Mouse (Mus musculus): Measurements from ENCODE around the gene Fam241a.

Gene Fam241a

DNA sequence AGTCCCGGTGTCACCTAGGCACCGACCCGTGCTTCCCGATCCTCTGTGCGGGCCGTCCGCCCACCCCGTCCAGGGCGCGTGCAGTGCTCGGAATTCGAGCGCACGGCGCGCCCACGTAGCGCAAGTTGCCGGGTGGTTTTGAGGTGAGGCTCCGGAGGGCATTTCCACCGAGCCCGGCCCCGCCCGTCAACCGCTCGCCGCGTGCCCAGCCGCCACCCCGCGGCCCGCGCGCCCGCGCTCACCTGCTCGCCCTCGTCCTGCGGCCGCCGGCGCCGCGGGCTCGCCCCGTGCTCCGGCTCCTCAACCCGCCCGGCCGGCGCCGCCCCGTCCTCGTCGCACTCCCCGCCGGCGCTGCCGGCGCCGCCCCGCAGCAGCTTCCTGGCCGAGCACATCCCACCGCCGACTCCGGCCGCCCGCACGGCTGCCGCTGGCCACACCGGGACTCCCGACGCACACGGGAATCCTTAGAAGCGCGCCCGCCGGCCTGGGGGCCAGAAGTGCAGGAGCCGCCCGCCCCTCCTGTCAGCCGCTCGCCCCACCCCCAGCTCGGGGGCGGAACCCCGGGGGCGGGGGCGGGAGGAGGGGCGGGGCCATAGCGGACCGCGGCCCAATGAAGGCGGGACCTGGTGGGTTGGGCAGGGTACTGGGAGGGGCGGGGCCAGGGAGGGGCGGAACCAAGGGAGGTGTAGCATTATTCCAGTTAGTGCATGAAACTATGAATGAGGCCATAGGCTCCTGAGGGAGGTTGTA, at the start of gene Fam241a:
TSS of gene Fam241a (minus strand) at position 533 of the 750 bp plus-strand sequence.
- DNase-seq (ENCODE audit: low spot score in 2 of 2) = peak; percentile 83 to 89

DNA sequence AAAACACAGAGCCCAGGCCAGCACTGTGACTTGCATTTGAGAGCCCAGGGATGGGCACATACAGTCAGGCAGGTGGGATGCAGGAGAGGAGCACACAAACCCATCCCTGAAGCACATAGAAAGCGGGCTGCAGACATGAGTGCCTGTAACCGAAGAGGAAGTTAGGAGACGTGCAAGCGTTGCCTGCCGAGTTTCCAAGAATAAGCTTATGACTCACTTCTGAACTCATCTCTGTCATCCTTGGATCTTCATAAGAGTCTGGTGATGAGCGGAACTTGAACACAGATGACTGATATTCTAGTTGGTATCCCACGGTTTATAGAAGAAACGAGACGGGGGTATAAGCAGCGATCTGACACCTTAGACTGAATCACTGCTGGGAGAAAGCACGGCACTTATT, 36.3 kb upstream of the Fam241a start:
- DNase-seq (ENCODE audit: low spot score in 2 of 2) = no peak

DNA sequence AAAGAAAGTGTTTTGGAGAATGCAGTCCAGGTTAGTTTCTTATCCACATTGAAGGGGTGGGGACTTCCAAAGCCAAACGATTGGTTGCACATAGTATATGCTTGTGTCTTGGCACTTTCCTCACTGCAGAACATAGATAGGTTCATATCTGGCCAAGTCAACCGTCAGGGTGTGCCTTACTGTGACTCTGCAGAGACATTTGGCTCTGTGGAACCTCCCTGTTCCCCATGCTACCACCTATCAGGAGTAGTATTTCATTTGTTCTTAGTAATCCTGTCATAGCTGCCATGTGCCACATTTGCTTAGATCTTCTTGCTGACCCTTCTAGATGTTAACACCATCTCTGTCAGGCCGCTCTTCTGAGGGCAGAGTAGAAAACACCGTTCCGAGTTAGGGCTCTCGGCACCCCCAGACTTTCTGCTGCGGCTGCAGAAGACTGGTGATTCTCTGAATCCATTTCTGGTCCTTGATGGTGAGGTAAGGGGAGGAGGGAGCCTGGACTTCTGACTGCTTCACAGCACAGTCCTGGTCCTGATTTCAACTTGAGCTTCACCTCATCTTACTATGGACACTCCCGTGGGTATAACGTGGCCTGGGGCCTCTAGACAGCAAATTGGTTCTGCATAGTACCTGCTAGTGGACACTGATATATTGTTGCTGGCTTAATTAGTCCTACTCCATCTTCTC, 34.3 kb upstream of the Fam241a start:
- DNase-seq (ENCODE audit: low spot score in 2 of 2) = no peak

DNA sequence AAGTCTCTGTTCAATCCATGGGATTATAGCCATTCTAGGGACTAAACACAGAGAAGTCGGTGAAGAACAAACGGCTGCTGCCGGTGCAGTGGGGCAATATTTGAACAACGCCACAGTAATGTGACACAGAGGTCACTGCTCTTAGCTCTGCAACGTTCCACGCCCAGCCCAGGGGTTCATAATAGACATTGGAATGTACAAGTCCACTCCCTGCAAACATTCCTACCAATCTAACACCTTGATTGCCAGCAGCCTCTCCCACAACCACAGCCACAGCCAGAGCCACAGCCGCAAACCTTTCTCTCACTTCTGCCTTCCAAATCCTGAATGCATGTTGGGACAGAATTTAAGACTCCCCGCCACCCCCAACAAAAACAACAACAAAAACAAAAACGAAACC, 33.8 kb upstream of the Fam241a start:
- peak; percentile 30 to 73 for DNase-seq (ENCODE audit: low spot score in 2 of 2)

DNA sequence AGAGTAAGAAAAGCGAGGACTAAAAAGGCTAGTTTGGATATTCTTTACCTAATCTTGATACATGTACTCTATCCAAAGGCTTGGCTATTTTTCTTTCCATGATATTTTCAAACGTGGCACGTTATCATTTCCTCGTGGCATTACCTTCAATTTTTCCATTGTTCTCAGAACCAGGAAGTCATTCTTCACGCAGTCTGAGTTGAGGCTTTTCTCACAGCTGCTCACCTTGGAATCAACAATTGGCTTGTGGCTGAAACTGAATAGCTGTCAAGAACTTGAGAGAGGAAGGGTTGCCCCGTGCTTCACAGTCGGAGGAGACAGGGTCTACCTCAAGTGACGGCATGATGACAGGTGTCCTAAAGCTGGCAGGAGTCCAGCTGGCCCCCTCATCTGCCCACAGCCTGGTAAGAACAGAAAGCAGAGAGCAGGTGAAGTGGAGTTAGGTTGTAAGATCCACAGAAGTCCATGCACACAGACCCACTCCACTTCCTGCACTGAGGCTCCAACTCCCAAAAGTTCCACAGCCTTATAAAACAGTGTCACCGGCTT, 30.6 kb upstream of the Fam241a start:
- no peak for DNase-seq (ENCODE audit: low spot score in 2 of 2)

DNA sequence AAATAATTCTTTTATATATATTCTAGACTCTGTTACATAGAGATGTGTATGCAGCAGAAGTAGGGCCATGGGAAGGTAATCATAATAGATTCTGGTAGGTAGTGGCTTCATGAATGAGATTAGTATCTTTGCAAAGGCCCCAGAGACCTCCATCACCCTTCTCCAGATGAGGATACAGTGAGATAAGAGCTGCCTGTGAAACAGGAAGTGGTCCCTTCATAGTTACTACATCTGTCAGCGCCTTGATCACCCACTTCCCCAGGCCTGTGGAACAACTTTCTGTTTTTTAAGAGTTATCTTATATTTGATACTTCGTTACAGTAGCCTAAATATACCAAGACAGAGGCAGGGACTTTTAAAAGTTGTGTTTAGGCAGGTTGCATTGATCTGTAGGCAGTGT, 28.3 kb upstream of the Fam241a start:
- no peak for DNase-seq (ENCODE audit: low spot score in 2 of 2)

DNA sequence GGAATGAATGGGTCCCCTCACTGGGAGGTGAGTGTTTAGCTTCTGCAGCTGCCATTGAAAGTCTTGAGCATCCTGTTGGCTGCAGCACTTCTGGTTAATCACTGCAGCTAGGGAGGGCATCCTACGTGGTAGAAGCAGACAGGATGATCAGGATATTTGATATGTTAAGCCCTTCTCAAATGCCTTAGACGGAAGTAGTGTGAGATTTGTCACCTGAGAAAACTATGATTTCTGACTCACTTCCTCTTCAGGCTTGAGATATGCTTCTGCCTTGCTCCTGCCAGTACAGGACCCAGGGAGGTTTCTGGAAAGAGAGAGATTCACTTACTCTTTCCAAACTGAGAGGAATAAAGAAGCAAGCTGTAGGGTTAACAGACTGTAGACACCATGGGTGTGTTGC, 27.1 kb upstream of the Fam241a start:
- DNase-seq (ENCODE audit: low spot score in 2 of 2) = no peak

DNA sequence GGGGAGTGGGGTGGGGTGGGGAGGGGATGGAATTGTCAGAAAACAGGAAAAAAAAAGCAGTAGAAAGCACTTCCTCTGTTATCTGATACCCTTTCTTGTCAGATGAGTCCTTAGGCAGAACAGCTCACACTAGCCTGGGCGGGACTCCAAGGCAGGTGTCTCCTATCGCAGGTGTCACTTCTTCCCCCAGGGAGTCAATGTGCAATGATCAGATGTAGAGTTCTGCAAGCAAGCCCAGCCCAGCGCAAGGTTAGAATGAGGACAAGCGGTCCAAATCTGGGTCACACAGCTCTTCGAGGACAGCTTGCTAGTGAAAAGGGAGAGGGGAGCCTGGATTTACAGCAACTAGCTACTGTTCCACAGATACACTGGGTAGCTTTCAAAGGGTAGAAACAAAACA, 26.0 kb upstream of the Fam241a start:
- DNase-seq (ENCODE audit: low spot score in 2 of 2) = no peak

DNA sequence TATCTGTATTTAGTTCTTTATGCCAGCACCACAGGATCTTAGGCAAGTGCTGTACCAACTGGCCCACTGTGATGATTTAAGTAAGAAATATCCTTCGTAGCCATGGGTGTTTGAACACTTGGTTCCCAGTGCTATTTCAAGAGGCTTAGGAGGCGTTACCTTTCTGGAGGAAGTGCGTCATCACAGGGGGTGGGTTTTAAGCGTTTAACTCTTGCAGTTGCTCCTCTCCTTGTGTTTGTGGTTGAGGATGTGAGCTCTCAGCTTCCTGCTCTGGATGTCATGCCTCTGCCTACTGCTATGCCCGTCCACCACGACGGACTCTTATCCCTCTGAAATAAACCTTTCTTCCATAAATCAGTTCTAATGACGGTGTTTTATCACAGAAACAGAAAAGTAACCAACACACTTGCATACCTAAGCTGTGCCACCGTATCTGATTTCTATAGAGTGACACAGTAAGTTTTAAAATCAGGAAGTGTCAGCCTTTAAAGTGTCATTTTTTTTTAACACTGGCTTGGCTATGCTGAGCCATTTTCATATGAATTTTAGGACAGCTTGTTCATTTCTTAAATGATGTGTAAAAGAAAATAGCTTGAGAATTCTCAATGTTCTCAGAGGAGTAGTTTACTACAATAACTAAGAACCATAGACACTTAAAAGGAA, 22.0 kb upstream of the Fam241a start:
- no peak for DNase-seq (ENCODE audit: low spot score in 2 of 2)

DNA sequence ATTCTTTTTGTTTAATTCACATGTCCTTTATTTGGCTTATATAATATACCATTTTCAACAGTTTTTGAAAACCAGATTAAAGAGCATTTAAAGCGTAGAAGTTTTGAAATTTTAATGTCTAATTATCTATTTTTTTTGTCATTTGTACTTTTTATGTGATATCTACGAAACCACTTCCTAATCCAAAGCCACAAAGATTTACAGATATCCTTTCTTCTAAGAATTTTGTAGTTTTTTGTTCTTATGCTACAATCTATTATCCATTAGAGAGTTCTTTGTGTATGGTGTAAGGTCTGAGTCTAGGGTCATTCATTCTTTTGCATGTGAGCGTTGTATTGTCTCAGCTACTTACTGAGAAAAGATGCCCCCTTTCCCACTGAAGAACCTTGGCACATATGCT, 21.4 kb upstream of the Fam241a start:
- no peak for DNase-seq (ENCODE audit: low spot score in 2 of 2)

DNA sequence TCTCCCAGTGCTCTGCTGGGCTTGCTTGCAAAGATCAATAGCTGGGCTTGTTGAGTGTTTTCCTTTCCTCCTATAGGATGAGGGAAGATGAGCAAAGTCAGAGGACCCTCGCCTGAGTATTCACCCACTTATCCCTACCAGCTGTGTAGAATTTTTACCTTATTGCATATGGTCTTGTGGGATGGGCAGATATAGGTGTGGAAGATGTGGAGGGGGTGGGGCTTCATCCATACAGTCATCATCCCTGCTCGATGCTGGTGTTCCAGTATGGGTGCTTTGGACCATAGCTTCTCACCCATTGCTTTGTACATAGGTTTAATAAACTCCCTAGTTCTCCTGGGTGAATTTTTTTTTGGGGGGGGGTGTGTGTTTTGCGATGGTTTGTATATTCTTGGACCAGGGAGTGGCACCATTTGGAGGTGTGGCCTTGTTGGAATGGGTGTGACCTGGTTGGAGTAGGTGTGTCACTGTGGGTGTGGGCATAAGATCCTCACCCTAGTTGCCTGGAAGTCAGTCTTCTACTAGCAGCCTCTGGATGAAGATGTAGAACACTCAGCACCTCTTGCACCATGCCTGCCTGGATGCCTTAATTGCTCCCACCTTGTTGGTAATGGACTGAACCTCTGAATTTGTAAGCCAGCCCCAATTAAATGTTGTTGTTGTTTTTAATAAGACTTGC, 19.7 kb upstream of the Fam241a start:
- DNase-seq (ENCODE audit: low spot score in 2 of 2) = no peak

DNA sequence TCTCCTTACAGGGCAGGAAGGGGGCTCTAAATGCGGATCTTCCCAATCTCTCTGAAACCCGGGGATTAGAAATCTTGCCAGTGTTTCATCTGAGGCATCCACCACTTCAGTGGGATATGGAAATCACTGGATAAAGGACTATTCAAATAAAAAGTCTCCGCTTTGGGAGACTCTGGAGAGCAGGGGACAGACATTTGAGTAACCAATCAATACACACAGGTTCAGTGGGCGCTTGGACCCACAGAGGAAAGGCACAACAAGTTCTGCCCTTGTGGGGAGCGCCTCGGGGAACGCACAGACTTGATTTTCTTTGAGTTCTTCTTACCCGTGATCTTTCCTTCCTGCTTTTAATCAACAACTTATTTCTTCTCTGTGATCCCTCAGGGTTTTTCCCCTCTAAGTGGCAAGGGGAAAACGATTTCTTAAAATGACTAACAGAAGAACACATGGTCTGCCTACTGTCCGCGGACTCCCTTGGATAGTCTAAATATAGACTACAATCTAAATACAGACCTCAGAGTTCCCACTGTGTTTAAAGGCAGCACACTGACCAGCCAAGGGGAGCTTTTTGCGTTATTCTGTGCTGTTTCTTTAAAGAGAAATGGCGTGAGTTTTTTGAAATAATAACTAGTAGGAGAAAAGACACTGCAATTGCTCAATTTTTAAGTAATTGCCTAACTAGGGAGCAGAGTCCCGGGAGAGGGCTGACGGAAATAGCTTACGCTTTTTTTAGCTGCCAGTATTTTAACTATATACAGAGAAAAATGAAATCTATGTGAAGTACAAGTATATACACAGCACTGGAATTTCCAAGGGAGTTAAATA, 18.0 kb upstream of the Fam241a start:
- DNase-seq (ENCODE audit: low spot score in 2 of 2) = no peak

DNA sequence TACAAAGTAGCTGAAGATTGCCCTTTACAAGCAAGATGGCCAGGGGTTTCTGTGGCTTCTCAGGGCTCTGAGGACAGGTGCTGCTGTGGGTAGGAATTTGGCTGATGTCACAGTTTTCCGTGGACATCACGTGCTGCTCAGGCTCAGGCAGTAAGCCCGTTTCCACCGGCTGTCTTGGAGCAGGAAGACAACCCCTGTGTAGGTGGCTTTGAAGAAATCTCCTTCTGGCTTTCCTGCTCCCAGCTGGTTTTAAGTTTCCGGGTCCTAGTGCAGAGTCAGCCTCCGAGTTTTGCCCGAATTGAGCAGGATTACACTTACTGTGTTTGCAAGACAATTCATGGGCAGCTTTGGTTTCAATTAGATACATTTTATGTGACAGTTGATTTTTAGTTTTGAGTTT, 13.8 kb upstream of the Fam241a start:
- DNase-seq (ENCODE audit: low spot score in 2 of 2) = no peak

DNA sequence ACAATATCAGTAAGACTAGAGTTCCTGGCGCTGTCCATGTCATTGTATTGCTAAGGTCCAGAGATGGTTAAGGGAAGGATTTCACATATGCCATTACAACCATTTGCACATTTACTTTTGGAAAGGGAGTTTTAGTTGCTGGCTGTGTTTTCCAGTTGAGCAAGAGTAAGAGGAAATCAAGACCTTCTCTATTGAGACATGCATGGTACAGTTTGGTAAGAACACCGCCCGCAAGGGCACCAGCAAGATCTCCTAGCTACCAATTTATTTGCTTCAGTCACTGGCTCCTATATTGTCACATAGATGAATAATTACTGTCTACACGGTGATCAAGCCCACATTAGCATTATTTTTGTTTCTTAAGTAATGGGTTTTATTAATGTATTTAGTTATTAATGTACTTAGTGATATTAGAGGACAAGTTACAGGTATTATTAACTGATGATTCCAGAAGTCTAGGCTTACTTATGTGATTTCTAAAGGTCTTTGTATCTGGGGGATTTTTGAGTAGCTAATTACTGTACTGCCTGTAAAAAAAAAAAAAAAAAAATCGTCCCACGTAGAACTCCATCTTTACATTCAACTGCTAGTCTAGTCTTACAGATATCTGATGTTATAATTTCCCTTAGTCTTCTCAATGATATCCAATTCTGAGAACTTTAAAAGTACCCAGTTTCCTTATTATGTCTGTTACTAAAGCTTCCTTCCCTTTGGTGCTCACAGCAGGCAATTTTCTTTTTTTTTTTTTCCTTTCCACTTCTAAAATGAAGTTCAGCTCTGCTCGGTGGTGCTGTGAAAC, 944 bp downstream of the Fam241a start:
- no peak for DNase-seq (ENCODE audit: low spot score in 2 of 2)

DNA sequence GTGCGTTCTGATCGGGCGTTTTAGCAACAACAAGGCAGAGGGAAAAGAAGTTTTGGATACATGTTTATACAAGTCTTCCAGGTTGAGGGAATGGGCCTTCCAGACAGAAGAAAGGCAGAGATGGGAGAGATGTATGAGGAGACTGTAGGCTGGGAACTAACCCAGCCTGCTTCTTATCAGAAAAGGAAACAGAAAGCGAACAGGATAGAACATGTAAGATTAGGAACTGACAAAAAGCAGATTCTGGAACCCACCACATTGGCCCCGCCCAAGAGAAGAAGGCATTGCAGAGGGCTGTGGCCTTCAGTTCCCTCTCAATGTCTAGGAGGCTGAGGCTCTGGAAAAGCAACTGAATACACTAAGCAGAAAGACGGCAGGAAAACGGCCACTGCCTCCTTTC, 2.2 kb downstream of the Fam241a start:
- peak in 1 of 2 experiments; percentile 33 for DNase-seq (ENCODE audit: low spot score in 2 of 2)

DNA sequence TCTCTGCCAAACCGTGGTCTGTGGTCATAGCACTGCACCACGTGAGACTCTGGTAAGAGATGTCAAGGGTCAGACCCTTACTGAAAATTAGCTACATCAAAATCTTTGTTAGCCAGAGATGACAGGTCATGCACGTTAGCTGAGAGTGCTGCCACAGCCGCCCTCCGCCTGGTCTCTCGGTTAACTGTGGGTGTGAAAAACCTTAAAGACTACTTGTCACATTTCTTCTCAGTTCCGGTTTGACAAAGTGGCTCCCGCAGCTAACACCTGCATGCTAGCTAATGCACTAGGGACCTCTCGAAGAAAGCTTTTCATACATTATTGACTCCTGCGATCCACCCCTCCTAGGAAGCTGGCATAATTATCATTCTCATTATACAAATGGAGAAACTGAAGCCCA, 4.2 kb downstream of the Fam241a start:
- no peak for DNase-seq (ENCODE audit: low spot score in 2 of 2)

DNA sequence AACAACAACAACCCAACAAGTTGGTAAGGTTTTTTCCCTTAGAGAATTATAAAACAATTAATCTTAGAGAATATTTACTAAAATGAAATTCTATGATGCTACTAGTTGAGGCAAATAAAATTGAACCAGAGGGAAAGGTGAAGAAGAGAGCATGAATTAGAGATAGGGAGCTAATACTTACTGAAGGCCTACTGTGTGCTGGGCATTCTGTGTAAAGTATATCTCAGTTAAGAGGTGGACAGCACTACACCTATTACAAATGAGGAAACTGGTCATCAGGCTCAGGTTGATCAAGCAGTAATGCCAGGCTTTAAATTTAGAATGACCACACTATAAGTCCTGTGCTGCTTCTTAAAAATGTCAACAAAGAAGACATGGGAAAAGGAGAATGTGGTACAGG, 6.1 kb downstream of the Fam241a start:
- no peak for DNase-seq (ENCODE audit: low spot score in 2 of 2)

DNA sequence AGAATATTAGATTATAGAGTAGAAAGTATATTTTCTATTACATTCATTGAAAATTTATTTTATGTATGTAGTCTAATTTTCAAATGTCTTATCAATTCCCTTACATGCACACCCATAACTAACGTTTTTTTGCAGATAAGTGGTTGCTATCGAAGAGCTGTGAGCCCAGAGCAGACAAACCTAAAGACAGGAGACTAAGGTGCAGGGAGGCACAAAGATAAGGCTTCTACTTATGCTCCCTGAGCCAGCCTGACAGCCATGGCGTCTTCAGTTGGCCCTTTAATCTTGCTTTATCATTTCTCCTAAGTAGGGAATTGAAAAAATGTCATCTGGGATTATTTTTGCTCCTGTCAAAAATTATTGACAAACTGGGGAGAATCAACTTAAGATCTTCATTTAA, 6.6 kb downstream of the Fam241a start:
- no peak for DNase-seq (ENCODE audit: low spot score in 2 of 2)

DNA sequence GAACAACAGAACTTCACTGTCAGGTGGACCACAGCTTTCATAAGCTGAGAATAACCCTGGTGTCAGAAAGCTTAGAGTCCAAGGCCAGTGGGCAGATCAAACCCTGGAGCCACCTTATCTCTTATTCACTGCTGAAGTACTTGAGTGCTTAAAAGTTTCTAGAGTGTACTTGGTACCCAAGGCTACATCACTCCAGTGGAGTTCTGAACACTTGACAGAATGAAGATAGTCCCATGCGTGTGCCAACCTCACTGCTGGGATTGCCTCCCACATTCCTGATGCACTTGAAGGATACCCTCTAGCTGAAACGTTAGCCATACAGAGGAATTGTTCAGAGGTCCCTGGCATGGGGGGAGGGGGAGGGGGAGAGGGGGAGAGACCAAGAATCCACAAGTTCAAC, 14.4 kb downstream of the Fam241a start:
- no peak for DNase-seq (ENCODE audit: low spot score in 2 of 2)

DNA sequence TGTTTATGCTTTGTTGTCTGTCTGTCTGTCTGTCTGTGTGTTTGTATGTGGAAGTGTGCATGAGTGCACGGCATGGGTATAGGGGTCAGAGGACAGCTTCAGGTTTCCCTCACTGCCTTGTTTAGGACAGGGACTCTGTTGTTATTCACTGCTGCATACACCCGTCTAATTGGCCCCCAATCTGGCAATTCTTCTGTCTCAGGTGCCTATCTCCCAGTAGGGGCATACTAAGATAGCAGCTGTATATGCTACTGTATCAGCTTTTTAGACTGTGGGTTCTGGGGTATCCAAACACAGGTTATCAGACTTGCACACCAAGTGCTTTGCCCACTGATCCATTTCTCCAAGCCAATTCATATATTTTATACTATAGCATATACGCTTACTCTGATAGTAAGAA, 16.2 kb downstream of the Fam241a start:
- no peak for DNase-seq (ENCODE audit: low spot score in 2 of 2)
